In the genomic region with DNA sequence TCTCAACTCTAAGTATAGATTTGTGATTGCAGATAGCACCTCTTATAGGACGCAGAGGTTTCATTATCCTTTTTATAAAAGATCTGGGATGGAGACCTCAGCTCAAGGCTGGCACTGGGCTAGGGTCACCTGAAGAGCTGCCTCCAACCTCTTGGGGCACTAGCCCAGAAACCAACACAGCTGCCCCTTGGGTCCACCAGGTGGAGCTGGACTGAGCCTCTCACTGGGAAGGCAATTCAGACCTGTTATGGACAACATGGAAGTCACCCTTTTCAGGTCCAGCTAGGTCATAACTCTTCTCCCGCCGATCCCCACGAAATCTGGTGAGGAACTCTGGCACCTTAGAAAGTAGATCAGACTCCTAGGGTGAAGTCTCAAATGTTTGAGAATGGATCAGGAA, we compare ENCODE assay signal across 9 mouse cellular contexts.
DNase-seq lines count a peak whose midpoint lies in the region; ATAC-seq and TF ChIP-seq lines count a peak whose summit lies in the region.
"Had no signal": no experiment of that assay in that cellular context is flagged by ENCODE, and none has a peak within 500 bp of the region (broad histone marks: within the 10 kb centered on the region; RNA-seq: fewer than 3 reads in every experiment).

No protein-coding gene starts in this region.

- peak; percentile 24 for DNase-seq in forebrain, postnatal 0 days
- no peak for DNase-seq in spleen, adult 2 months (ENCODE audit: low read depth in 1 of 2, low spot score in 2 of 2)
- no peak for DNase-seq in spleen, adult 12 weeks (ENCODE audit: low spot score)
- DNase-seq in gastrocnemius, postnatal 14 days, result peak; percentile 54
- peak; percentile 53 to 68 for DNase-seq in lung, postnatal 4 days
- no peak for DNase-seq in left cerebral cortex, postnatal 36 days (ENCODE audit: low spot score in 2 of 2)
- DNase-seq in embryonic facial prominence, embryonic 10.5 days (ENCODE audit: low spot score), result no peak

- no peak overlapping the region for H3K4me3 ChIP-seq in forebrain, postnatal 0 days (ENCODE audit: low read depth, low read length)
- H3K4me3 ChIP-seq in forebrain, embryonic 12.5 days (replicated peaks), result no peak overlapping the region
- H3K4me3 ChIP-seq in spleen, adult 2 months (ENCODE audit: extremely low read depth, insufficient read depth, insufficient read length), result no peak overlapping the region
- no peak overlapping the region for H3K4me3 ChIP-seq in embryonic facial prominence, embryonic 10.5 days
- H3K4me3 ChIP-seq: heart, embryonic 13.5 days had no signal

- 94% methylated on average over 4 of the region's 4 CpGs for WGBS in forebrain, postnatal 0 days
- 91% methylated on average over 4 of the region's 4 CpGs for WGBS in forebrain, embryonic 12.5 days
- WGBS in spleen, adult 2 months, result 85% methylated on average over 4 of the region's 4 CpGs
- 92% methylated on average over 4 of the region's 4 CpGs for WGBS in embryonic facial prominence, embryonic 10.5 days

- no peaks in the 10 kb centered on the region for H3K9me3 ChIP-seq in forebrain, postnatal 0 days (ENCODE audit: low read length)
- no peaks in the 10 kb centered on the region for H3K9me3 ChIP-seq in forebrain, embryonic 12.5 days
- H3K9me3 ChIP-seq in embryonic facial prominence, embryonic 10.5 days, result no peaks in the 10 kb centered on the region
- H3K9me3 ChIP-seq: heart, embryonic 13.5 days had no signal

- no peak overlapping the region for H3K27ac ChIP-seq in forebrain, postnatal 0 days (ENCODE audit: low read depth, low read length)
- no peak overlapping the region for H3K27ac ChIP-seq in forebrain, embryonic 12.5 days
- no peak overlapping the region for H3K27ac ChIP-seq in spleen, adult 2 months (ENCODE audit: insufficient read depth, low read length)
- no peak overlapping the region for H3K27ac ChIP-seq in embryonic facial prominence, embryonic 10.5 days (replicated peaks)
- H3K27ac ChIP-seq: heart, embryonic 13.5 days had no signal

- peak; percentile 77 for TF ChIP-seq CTCF in forebrain, postnatal 0 days (IDR thresholded peaks at IDR 0.05; ENCODE audit: low read depth)
- TF ChIP-seq CTCF in spleen, adult 2 months (IDR thresholded peaks at IDR 0.05; ENCODE audit: extremely low read depth, insufficient read depth, insufficient read length, insufficient replicate concordance), result peak; percentile 42; the same call in 1 of the 2 replicates

- no peak overlapping the region for H3K4me2 ChIP-seq in forebrain, postnatal 0 days (ENCODE audit: low read depth)
- no peak overlapping the region for H3K4me2 ChIP-seq in forebrain, embryonic 12.5 days
- H3K4me2 ChIP-seq: heart, embryonic 13.5 days had no signal

- no peaks in the 10 kb centered on the region for H3K27me3 ChIP-seq in forebrain, postnatal 0 days (ENCODE audit: insufficient read depth, low read length)
- H3K27me3 ChIP-seq in forebrain, embryonic 12.5 days, result no peaks in the 10 kb centered on the region
- H3K27me3 ChIP-seq in spleen, adult 2 months (ENCODE audit: control insufficient read depth, insufficient read depth, low read length), result no peaks in the 10 kb centered on the region
- no peaks in the 10 kb centered on the region for H3K27me3 ChIP-seq in embryonic facial prominence, embryonic 10.5 days (replicated peaks; ENCODE audit: low read depth, poor library complexity, severe bottlenecking)

- H3K36me3 ChIP-seq in forebrain, postnatal 0 days (ENCODE audit: insufficient read depth), result peaks cover 72% of the 10 kb centered on the region
- peaks cover 53% of the 10 kb centered on the region for H3K36me3 ChIP-seq in forebrain, embryonic 12.5 days (replicated peaks)
- no peaks in the 10 kb centered on the region for H3K36me3 ChIP-seq in spleen, adult 2 months (ENCODE audit: control insufficient read depth, insufficient read depth, low read length)
- H3K36me3 ChIP-seq in embryonic facial prominence, embryonic 10.5 days (replicated peaks), result peaks cover 29% of the 10 kb centered on the region
- H3K36me3 ChIP-seq: heart, embryonic 13.5 days had no signal

- ATAC-seq in forebrain, postnatal 0 days, result peak; percentile 54; the same call in 1 of the 2 replicates
- no peak for ATAC-seq in forebrain, embryonic 12.5 days (ENCODE audit: low FRiP score)

- TF ChIP-seq POLR2A in spleen, adult 2 months (IDR thresholded peaks at IDR 0.05; ENCODE audit: low read depth, low read length), result no peak

- no peak overlapping the region for H3K9ac ChIP-seq in forebrain, postnatal 0 days
- H3K9ac ChIP-seq in forebrain, embryonic 12.5 days, result no peak overlapping the region
- H3K9ac ChIP-seq: heart, embryonic 13.5 days had no signal

- intact Hi-C loops in gastrocnemius, postnatal 14 days (cut with DNase I; ENCODE audit: low total_unique reads), result loop anchor here (10.0 kb wide), 1 partner anchor 346 kb away; no protein-coding TSS in a partner anchor
- intact Hi-C loops in left cerebral cortex, postnatal 36 days (cut with DNase I), result loop anchor here (5.0 kb wide), 1 partner anchor 114 kb away; no protein-coding TSS in a partner anchor

- H3K4me1 ChIP-seq in forebrain, postnatal 0 days (ENCODE audit: insufficient read depth), result no peaks in the 10 kb centered on the region
- H3K4me1 ChIP-seq in forebrain, embryonic 12.5 days, result no peaks in the 10 kb centered on the region
- no peaks in the 10 kb centered on the region for H3K4me1 ChIP-seq in spleen, adult 2 months (ENCODE audit: control insufficient read depth, insufficient read depth, insufficient read length)
- H3K4me1 ChIP-seq in embryonic facial prominence, embryonic 10.5 days, result no peaks in the 10 kb centered on the region; the same call in 1 of the 2 replicates
- H3K4me1 ChIP-seq: heart, embryonic 13.5 days had no signal

Comparison
In these comparisons a context has a peak if more than half of its experiments do, and no peak if none do; other contexts are left out.
1. DNase-seq: peak in forebrain, postnatal 0 days (single experiment), gastrocnemius, postnatal 14 days (single experiment) and lung, postnatal 4 days (2 of 2); none in spleen, adult 2 months (0 of 2), spleen, adult 12 weeks (single experiment), left cerebral cortex, postnatal 36 days (0 of 2) and embryonic facial prominence, embryonic 10.5 days (single experiment).